Mouse (Mus musculus) megakaryocyte, embryonic 14.5 days (primary cell): ENCODE measurements around the gene Ifnar1.

Experiments
- FLI1 ChIP-seq: IDR thresholded peaks from 2 replicates; pipeline ENCODE4 v1.6.1; 2012; ENCODE audit warnings: low read length, inconsistent platforms, mixed read lengths
- GATA1 ChIP-seq: IDR thresholded peaks from 3 replicates; pipeline ENCODE4 v1.6.1; 2012; ENCODE audit warnings: mixed read lengths, low read length, inconsistent platforms, borderline replicate concordance

DNA sequence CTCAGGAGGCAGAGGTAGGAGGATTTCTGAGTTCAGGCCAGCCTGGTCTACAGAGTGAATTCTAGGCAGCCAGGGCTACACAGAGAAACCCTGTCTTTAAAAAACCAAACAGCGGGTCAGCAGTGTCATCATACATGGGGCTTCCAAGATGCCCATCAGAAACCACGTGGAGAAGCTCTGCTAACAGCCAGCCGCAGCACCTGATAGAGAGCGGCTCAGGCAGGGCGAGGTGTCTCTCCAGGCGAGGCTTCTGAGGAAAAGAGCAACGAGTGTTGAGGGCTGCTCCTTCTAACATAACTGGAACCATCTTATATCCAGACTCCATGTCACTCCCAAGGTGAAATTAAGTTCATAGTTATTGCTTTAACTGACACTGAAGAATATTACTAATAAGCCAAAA, 36.1 kb upstream of the Ifnar1 start:
- TF ChIP-seq GATA1, result no peak
- TF ChIP-seq FLI1, result no peak
